Mouse (Mus musculus): ENCODE measurements around the gene Supt4a.

Supt4a gene

GRCm38 (mm10) chr11:87737175-87737740 lies at the start of gene Supt4a:
Gene Supt4a (plus strand): TSS chr11:87737552.
- DNase-seq (ENCODE audit: low spot score in 2 of 2) = peak; percentile 98 to 99

- DNase-seq (ENCODE audit: low spot score in 2 of 2) = no peak
These were observed 48.7 kb upstream of the Supt4a start for GRCm38 (mm10) chr11:87688478-87689203.

GRCm38 (mm10) chr11:87689402-87689808 lies 47.9 kb upstream of the Supt4a start:
- no peak for DNase-seq (ENCODE audit: low spot score in 2 of 2)

DNA sequence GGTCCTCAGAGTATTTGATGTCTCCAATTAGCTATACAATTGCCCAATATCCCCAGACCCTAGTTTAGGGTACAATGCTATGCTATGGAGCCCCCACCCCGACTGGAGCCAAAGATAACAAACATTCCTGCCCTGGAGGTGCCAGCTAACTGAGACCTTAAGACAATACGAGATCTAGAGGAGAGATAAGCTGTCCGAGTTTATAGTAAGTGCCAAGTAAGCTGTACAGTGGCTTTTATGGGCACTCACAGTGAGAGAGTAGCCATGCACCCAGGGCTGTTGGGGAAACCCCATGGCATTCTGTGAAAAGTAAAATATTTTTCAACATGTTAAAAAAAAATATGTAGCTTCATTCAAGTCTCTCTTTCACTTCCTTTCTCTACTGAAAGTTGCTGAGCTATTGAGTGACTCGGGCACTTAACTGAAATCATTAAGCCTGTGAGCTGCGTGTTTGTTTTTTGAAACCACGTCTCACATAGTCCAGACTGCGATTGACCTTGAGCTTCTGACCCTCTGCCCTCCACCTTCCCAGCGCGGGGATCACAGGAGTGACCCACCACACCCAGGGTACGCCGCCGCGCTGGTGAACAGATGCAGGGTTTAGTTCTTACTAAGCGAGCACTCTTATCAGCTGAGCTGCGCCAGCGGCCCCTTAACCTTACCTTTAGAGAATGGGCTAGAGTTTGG lies 47.2 kb upstream of the Supt4a start:
- DNase-seq (ENCODE audit: low spot score in 2 of 2) = no peak

GRCm38 (mm10) chr11:87697131-87697682 lies 40.1 kb upstream of the Supt4a start:
- DNase-seq (ENCODE audit: low spot score in 2 of 2) = no peak

GRCm38 (mm10) chr11:87698126-87698525 lies 39.2 kb upstream of the Supt4a start:
- no peak for DNase-seq (ENCODE audit: low spot score in 2 of 2)

DNA sequence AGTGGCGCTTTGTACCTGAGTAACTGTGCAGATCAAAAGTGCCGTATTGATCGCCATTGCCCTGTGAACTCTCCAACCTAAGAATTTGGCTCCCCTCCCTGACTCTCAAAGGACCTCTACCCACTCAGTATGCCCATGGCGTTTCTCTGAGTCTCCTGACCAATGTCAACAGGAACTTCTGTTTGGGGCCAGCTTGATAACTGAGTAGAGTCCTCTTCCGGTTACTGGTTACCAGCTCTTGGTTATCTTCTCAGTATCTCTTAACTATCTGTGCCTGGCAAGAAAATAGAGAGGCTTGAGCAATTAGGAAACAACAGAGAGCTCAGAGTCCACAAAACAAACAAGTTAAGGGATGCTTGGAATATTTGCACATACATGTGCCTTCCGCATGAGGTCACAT lies 36.2 kb upstream of the Supt4a start:
- DNase-seq (ENCODE audit: low spot score in 2 of 2) = no peak

DNA sequence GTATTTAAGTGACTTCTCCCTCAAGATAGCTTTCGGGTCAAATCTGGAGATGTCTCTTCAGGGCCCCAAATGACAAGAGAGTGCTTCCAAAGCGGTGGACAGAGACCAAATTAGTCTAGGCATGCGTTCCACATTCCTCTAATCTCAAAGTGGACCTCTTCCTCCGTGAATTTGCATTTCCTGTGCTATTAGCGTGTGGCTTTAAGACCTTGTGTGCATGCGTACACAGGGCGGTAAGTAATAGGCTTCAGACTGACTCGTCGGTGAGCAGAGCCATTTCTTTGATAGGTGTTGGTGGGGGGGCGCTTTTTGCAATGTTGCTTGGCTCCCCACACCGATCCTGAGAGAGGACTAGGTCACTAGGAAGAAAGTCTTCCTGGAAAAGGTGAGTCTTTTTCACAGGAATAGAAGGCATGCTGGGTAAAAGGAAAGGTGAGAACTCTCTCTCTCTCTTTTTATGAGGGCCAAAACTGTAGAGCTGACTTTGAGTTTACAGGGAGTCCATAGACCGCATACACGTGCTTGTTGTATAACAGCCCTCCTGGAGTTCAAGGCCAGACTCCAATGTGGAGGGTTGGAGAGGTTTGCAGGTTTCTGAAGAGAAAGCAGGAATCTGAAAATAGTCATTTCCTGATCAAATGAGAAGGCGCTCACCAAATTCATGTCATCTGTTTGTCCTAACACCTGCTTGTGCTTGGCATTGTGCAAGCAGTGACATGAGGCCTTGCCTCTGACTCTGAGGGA lies 35.3 kb upstream of the Supt4a start:
- DNase-seq (ENCODE audit: low spot score in 2 of 2) = no peak

- DNase-seq (ENCODE audit: low spot score in 2 of 2) = no peak
These were observed 33.7 kb upstream of the Supt4a start for GRCm38 (mm10) chr11:87703654-87704053.

GRCm38 (mm10) chr11:87704289-87704688 lies 33.1 kb upstream of the Supt4a start:
- no peak for DNase-seq (ENCODE audit: low spot score in 2 of 2)

DNA sequence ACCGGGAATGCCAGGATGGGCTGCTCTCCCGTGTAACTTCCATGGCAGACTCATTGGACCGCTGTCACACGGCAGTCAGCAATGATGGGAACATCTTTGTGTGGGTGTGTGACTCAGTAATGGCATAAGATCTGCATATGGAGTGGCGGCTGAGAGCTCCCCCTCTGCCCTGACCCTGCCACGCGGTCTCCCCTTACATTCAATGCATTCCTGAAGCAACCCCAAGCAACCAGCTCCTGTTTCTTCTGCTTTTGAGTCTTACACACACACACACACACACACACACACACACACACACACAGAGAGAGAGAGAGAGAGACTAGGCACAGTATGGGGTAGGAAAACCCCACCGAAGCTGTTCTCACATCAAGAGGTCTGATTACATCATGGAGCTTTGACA lies 29.8 kb upstream of the Supt4a start:
- no peak for DNase-seq (ENCODE audit: low spot score in 2 of 2)

DNA sequence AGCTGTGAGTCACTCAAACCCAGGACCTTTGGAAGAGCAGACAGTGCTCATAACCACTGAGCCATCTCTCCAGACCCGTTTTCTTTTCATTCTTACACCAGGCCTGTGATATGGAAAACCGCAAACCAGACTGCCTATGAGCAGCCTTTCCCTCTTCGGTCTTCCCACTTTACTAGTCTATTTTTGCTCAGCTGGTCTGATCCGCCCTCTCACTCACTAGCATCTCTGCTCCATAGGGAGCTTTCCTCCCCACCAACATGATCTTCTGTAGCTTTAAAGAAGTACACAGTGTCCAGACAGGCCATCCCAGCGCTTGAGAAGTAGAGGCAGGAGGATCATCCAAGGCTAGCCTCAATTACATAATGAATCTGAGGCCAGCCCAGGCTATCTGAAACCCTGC lies 28.4 kb upstream of the Supt4a start:
- DNase-seq (ENCODE audit: low spot score in 2 of 2) = no peak

- no peak for DNase-seq (ENCODE audit: low spot score in 2 of 2)
These were observed 27.7 kb upstream of the Supt4a start for GRCm38 (mm10) chr11:87709513-87710261.

DNA sequence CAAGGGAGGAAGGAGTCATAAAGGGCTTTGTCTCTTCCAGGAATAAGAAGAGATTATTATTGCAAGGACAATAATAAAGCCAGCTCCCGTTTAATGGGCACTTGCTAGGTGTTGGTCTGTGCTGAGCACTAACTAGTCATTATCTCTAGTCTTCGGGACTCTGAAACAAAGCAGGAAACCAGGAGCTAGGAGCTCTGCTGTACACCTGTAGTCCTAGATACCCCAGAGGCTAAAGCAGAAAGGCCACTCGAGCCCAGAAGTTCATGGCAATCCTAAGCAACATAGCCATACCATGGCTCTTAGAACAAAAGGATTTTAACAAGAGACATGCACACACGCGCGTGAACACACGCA lies 27.1 kb upstream of the Supt4a start:
- no peak for DNase-seq (ENCODE audit: low spot score in 2 of 2)

- DNase-seq (ENCODE audit: low spot score in 2 of 2) = no peak
These were observed 25.2 kb upstream of the Supt4a start for GRCm38 (mm10) chr11:87712188-87712587.

DNA sequence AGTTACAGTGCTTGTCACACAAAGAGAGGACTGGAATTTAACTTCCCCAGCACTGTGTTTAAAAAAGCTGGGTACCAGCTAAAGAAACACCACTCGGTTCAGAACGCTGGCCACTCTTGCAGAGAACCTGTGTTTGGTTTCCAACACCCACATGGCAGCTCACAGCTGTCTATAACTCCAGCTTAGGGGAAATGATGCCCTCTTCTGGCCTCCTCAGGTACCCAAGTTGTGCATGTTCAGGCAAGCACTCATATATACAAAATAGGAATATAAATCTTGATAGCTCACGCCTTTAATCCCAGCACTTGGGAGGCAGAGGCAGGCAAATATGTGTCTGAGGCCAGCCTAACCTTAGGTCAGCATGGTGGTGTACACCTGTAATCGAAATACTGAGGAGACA lies 21.4 kb upstream of the Supt4a start:
- DNase-seq (ENCODE audit: low spot score in 2 of 2) = no peak

GRCm38 (mm10) chr11:87719526-87719925 lies 17.8 kb upstream of the Supt4a start:
- DNase-seq (ENCODE audit: low spot score in 2 of 2) = no peak

GRCm38 (mm10) chr11:87720324-87720723 lies 17.0 kb upstream of the Supt4a start:
- no peak for DNase-seq (ENCODE audit: low spot score in 2 of 2)

DNA sequence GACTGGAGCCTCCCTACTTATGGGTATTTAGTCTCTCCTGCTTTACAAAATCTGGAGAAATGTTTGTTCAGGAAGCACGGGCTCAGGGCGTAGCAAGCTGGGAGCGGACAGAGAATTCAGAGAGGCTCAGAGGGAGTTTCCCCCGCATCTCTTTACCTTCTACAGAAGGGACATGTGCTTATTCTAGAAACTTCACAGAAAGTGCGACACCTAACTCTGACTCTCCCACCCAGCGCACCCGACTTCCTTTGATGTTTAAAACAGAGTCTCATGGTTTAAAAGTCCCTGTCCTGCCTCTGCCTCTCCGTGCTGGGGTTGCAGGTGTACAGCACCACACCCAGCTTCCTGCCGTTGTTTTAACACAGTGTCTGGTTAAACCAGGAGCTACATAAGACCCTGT lies 16.5 kb upstream of the Supt4a start:
- no peak for DNase-seq (ENCODE audit: low spot score in 2 of 2)

DNA sequence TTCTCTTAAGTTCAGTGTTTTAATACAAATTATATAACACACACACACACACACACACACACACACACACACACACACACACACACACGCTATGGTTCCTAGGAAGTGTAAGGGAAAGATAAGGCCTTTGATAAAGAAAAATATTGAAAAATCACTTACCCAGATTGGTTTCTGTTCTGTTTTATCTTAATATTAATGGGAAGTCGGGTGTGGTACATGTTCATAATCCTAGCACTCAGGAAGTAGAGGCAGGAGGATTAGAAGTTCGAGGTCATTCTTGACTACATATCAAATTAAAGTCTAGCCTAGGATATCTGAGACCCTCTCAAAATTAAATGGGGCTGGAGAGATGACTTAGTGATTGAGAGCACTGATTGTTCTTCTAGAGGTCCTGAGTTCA lies 15.2 kb upstream of the Supt4a start:
- DNase-seq (ENCODE audit: low spot score in 2 of 2) = no peak

DNA sequence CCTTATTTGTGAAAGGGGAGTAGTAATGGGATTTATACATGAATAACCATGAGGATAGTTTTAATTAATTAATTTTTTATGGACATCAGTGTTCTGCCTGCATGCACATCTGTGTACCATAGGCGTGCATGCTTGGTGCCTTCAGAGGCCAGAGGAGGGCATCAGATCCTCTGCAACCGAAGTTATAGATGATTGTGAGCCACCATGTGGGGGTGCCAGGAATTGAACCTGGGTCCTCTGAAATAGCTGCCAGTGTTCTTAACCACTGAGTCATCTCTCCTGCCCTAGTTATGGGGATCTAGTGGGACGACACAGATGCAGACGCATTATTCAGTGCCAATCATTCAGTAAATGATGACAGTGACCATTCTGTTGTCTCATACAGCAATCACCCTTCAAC lies 14.5 kb upstream of the Supt4a start:
- no peak for DNase-seq (ENCODE audit: low spot score in 2 of 2)

- no peak for DNase-seq (ENCODE audit: low spot score in 2 of 2)
These were observed 11.8 kb upstream of the Supt4a start for GRCm38 (mm10) chr11:87725515-87725914.

All from spleen, postnatal 14 days (tissue).